Mouse (Mus musculus) heart, embryonic 14.5 days (tissue): ENCODE data around the gene Casc3. TPM values are rescaled to one million over a fixed set of nuclear protein-coding genes. Genes with fewer than 3 reads are reported as not detected.

ENCODE experiments used
- polyA plus RNA-seq: library from polyadenylated mRNA; unstranded; fragments of >200 nt; fragmentation: Nextera tagmentation; extraction: Ambion mirVana; gene quantifications from 2 replicates; pipeline ENCODE4 v1.2.1, GENCODE M21; 2014

Casc3 gene
- polyA plus RNA-seq, 1 experiment from 2014 or later = 22.9 TPM

Other genes with a start within 250 kb of the Casc3 start
- 9.4 and 11.3 TPM in 2 replicates for gene Ormdl3, start 217.5 kb upstream of the Casc3 start, polyA plus RNA-seq
- not detected in 2 replicates for gene Lrrc3c, start 206.6 kb upstream of the Casc3 start, polyA plus RNA-seq
- gene Gm12355, start 179.2 kb upstream of the Casc3 start, polyA plus RNA-seq = 0.68 TPM in 1 of 2 replicates, not detected in the other
- gene Gsdma3, start 178.5 kb upstream of the Casc3 start, polyA plus RNA-seq = not detected in 2 replicates
- not detected in 2 replicates for gene Gsdma2, start 158.1 kb upstream of the Casc3 start, polyA plus RNA-seq
- not detected in 2 replicates for gene Gsdma, start 140.6 kb upstream of the Casc3 start, polyA plus RNA-seq
- 95.3 and 120 TPM in 2 replicates for gene Psmd3, start 122.4 kb upstream of the Casc3 start, polyA plus RNA-seq
- gene Csf3, start 103.6 kb upstream of the Casc3 start, polyA plus RNA-seq = not detected in 2 replicates
- gene Med24, start 75.5 kb upstream of the Casc3 start, polyA plus RNA-seq = 28.5 and 31.0 TPM in 2 replicates
- 45.3 and 55.6 TPM in 2 replicates for gene Thra, start 64.3 kb upstream of the Casc3 start, polyA plus RNA-seq
- gene Nr1d1, start 29.6 kb upstream of the Casc3 start, polyA plus RNA-seq = 6.0 and 6.4 TPM in 2 replicates
- gene Msl1, start 9.4 kb upstream of the Casc3 start, polyA plus RNA-seq = 13.3 and 15.3 TPM in 2 replicates
- 0.82 and 0.95 TPM in 2 replicates for gene Rapgefl1, start 31.9 kb downstream of the Casc3 start, polyA plus RNA-seq
- gene Wipf2, start 58.7 kb downstream of the Casc3 start, polyA plus RNA-seq = 3.1 and 3.2 TPM in 2 replicates
- 15.6 and 17.5 TPM in 2 replicates for gene Cdc6, start 102.9 kb downstream of the Casc3 start, polyA plus RNA-seq
- gene Rara, start 122.9 kb downstream of the Casc3 start, polyA plus RNA-seq = 31.4 and 33.4 TPM in 2 replicates
- 1.00 and 2.3 TPM in 2 replicates for gene Gjd3, start 178.1 kb downstream of the Casc3 start, polyA plus RNA-seq
- 169 and 174 TPM in 2 replicates for gene Top2a, start 219.3 kb downstream of the Casc3 start, polyA plus RNA-seq
- gene Igfbp4, start 236.3 kb downstream of the Casc3 start, polyA plus RNA-seq = 315 and 373 TPM in 2 replicates